8 mouse cellular contexts compared by ENCODE assay signal in the genomic region with DNA sequence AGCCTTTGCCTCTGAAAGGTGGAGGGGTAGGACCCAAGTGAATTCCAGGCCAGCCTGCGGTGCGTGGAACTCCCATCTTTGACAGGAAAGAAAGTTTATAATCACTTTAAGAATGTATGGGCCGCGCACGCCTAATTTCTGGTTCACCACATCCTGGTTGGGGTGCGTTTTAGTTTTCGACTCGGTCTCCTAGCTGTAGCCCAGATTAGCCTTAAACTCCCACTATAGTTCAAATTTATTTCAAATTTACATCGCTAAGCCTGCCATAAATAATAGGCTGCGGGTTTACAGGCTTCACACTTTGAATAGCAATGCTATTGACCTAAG. TPM values are rescaled to one million over a fixed set of nuclear protein-coding genes. Genes with fewer than 3 reads are reported as not detected.
DNase-seq lines count a peak whose midpoint lies in the region; ATAC-seq and TF ChIP-seq lines count a peak whose summit lies in the region.

No protein-coding gene starts in this region.

- TF ChIP-seq CTCF in kidney, postnatal 0 days (IDR thresholded peaks at IDR 0.05; ENCODE audit: low read depth): no peak
- TF ChIP-seq CTCF in cortical plate, adult 2 months (IDR thresholded peaks at IDR 0.05; ENCODE audit: extremely low read depth, insufficient read depth, low read length): no peak

- peak overlapping the region; percentile 86 for H3K4me3 ChIP-seq in kidney, postnatal 0 days (replicated peaks; ENCODE audit: low read depth, low read length)
- H3K4me3 ChIP-seq in cortical plate, adult 2 months (ENCODE audit: insufficient read depth, low read length): peak overlapping the region; percentile 54
- H3K4me3 ChIP-seq in midbrain, embryonic 16.5 days (ENCODE audit: low read depth, low read length): peak overlapping the region; percentile 77

- intact Hi-C loops in left cerebral cortex, postnatal 36 days (cut with DNase I): no loop called here

- H3K9ac ChIP-seq in kidney, postnatal 0 days (ENCODE audit: low read depth, low read length): peak overlapping the region; percentile 84
- peak overlapping the region; percentile 81 for H3K9ac ChIP-seq in midbrain, embryonic 16.5 days (ENCODE audit: low read depth, low read length)

- DNase-seq in kidney, postnatal 0 days (ENCODE audit: low spot score): no peak
- no peak for DNase-seq in kidney, adult 18-20 months
- DNase-seq in adrenal gland, postnatal 10 days: no peak
- DNase-seq in left cerebral cortex, postnatal 36 days (ENCODE audit: low spot score in 2 of 2): no peak
- no peak for DNase-seq in cerebellum, adult 9-11 months

- no peak for TF ChIP-seq POLR2A in cortical plate, adult 2 months (IDR thresholded peaks at IDR 0.05; ENCODE audit: extremely low read depth, insufficient read depth, low read length)

- no peak for ATAC-seq in kidney, postnatal 0 days (replicated peaks; ENCODE audit: low FRiP score, low read depth)
- ATAC-seq in inflammation-experienced regulatory T-cells, adult 6 months: peak; percentile 76
- no peak for ATAC-seq in midbrain, embryonic 16.5 days

- H3K27ac ChIP-seq in kidney, postnatal 0 days: peak overlapping the region; percentile 92
- H3K27ac ChIP-seq in cortical plate, adult 2 months (ENCODE audit: insufficient read depth, low read length): no peak overlapping the region
- no peak overlapping the region for H3K27ac ChIP-seq in midbrain, embryonic 16.5 days (ENCODE audit: low read length)

- H3K4me1 ChIP-seq in kidney, postnatal 0 days (replicated peaks; ENCODE audit: insufficient read depth, low read length): peaks cover 7% of the 10 kb centered on the region; the same call in 1 of the 2 replicates
- H3K4me1 ChIP-seq in cortical plate, adult 2 months (ENCODE audit: control insufficient read depth, insufficient read depth, low read length): no peaks in the 10 kb centered on the region
- H3K4me1 ChIP-seq in midbrain, embryonic 16.5 days (ENCODE audit: control insufficient read depth, insufficient read depth, low read length): no peaks in the 10 kb centered on the region

- no peaks in the 10 kb centered on the region for H3K36me3 ChIP-seq in kidney, postnatal 0 days (ENCODE audit: insufficient read depth, low read length)
- no peaks in the 10 kb centered on the region for H3K36me3 ChIP-seq in midbrain, embryonic 16.5 days (ENCODE audit: control insufficient read depth, insufficient read depth, low read length)

- H3K9me3 ChIP-seq in kidney, postnatal 0 days (replicated peaks; ENCODE audit: low read length): no peaks in the 10 kb centered on the region
- no peaks in the 10 kb centered on the region for H3K9me3 ChIP-seq in midbrain, embryonic 16.5 days (replicated peaks; ENCODE audit: control insufficient read depth, low read length, poor library complexity, severe bottlenecking)

- H3K27me3 ChIP-seq in kidney, postnatal 0 days (ENCODE audit: insufficient read depth, low read length): no peaks in the 10 kb centered on the region
- H3K27me3 ChIP-seq in midbrain, embryonic 16.5 days (ENCODE audit: control insufficient read depth, insufficient read depth, low read depth, low read length): no peaks in the 10 kb centered on the region

- under 1% methylated on average over 10 of the region's 10 CpGs for WGBS in kidney, postnatal 0 days
- WGBS in midbrain, embryonic 16.5 days: 6% methylated on average over 10 of the region's 10 CpGs

- H3K4me2 ChIP-seq in kidney, postnatal 0 days (ENCODE audit: low read length): peak overlapping the region; percentile 94
- peak overlapping the region; percentile 94 for H3K4me2 ChIP-seq in midbrain, embryonic 16.5 days (ENCODE audit: low read length)

RNA-seq across cellular contexts. Expression of gene Crtap, which starts 0.2 kb away (rescaled TPM):
- polyA plus RNA-seq in kidney, postnatal 0 days (2015; fragmentation: Nextera tagmentation; extraction: Ambion mirVana): 133 and 140 TPM in 2 replicates
- 12.9 and 14.9 TPM in 2 replicates for polyA plus RNA-seq in cortical plate, adult 2 months (2012; rRNA removed)
- 1 to 10 TPM; 2.5 to 3.9 (median 3.1) TPM for polyA plus RNA-seq in inflammation-experienced regulatory T-cells, adult 6 months (2017; shearing (Covaris generic))
- polyA plus RNA-seq in midbrain, embryonic 16.5 days (2015; fragmentation: Nextera tagmentation; extraction: Ambion mirVana): 18.9 and 20.5 TPM in 2 replicates
- 10 to 100 TPM; 89.9 to 96.4 TPM for total RNA-seq in adrenal gland, postnatal 10 days (2021)
- 1 to 10 TPM; 6.5 to 7.8 TPM for total RNA-seq in left cerebral cortex, postnatal 36 days (2021)

RNA-seq across cellular contexts. Expression of gene Glb1, which starts 10.2 kb away (rescaled TPM):
- polyA plus RNA-seq in kidney, postnatal 0 days (2015; fragmentation: Nextera tagmentation; extraction: Ambion mirVana): 77.9 and 85.5 TPM in 2 replicates
- polyA plus RNA-seq in cortical plate, adult 2 months (2012; rRNA removed): 26.0 and 27.0 TPM in 2 replicates
- polyA plus RNA-seq in inflammation-experienced regulatory T-cells, adult 6 months (2017; shearing (Covaris generic)): 10 to 100 TPM; 30.2 to 38.0 (median 34.6) TPM
- 30.5 TPM in 2 replicates for polyA plus RNA-seq in midbrain, embryonic 16.5 days (2015; fragmentation: Nextera tagmentation; extraction: Ambion mirVana)
- total RNA-seq in adrenal gland, postnatal 10 days (2021): 10 to 100 TPM; 24.8 to 26.9 TPM
- 10 to 100 TPM; 24.5 to 26.5 TPM for total RNA-seq in left cerebral cortex, postnatal 36 days (2021)

RNA-seq across cellular contexts. Expression of gene Tmppe, which starts 10.2 kb away (rescaled TPM):
- 7.0 and 9.7 TPM in 2 replicates for polyA plus RNA-seq in kidney, postnatal 0 days (2015; fragmentation: Nextera tagmentation; extraction: Ambion mirVana)
- 4.3 and 5.1 TPM in 2 replicates for polyA plus RNA-seq in cortical plate, adult 2 months (2012; rRNA removed)
- 10 to 100 TPM in 2 of 3 experiments, 1 to 10 TPM in 1; 9.9 to 14.3 (median 12.1) TPM for polyA plus RNA-seq in inflammation-experienced regulatory T-cells, adult 6 months (2017; shearing (Covaris generic))
- 9.6 and 10.8 TPM in 2 replicates for polyA plus RNA-seq in midbrain, embryonic 16.5 days (2015; fragmentation: Nextera tagmentation; extraction: Ambion mirVana)
- 1 to 10 TPM; 4.4 to 7.4 TPM for total RNA-seq in adrenal gland, postnatal 10 days (2021)
- total RNA-seq in left cerebral cortex, postnatal 36 days (2021): 10 to 100 TPM; 10.3 to 11.5 TPM
